Mouse (Mus musculus) kidney, adult 2 months (tissue): Measurements from ENCODE around the gene Sept9. TPM values are rescaled to one million over a fixed set of nuclear protein-coding genes. Genes with fewer than 3 reads are reported as not detected.

Source experiments
- DNase-seq: peaks from one replicate; pipeline ENCODE4 v3.0.0; 2021
- H3K27ac ChIP-seq: fragments of 200-500 bp; 2 replicates; pipeline ENCODE4 v1.5.1; 2012; ENCODE audit warnings: low read depth, low read length, control low read depth, inconsistent platforms; ENCODE audit not compliant: insufficient read depth
- H3K27me3 ChIP-seq: fragments of 200-500 bp; replicated peaks from 2 replicates; pipeline ENCODE4 v1.6.1; 2012; ENCODE audit warnings: mild to moderate bottlenecking, moderate library complexity, low read length, inconsistent platforms; ENCODE audit not compliant: control insufficient read depth, insufficient read depth
- H3K36me3 ChIP-seq: fragments of 200-500 bp; 2 replicates; pipeline ENCODE4 v1.6.1; 2012; ENCODE audit warnings: mild to moderate bottlenecking, moderate library complexity, low read length, inconsistent platforms; ENCODE audit not compliant: control insufficient read depth, insufficient read depth
- H3K4me1 ChIP-seq: fragments of 200-500 bp; 2 replicates; pipeline ENCODE4 v1.6.1; 2011; ENCODE audit warnings: low read length; ENCODE audit not compliant: control insufficient read depth, insufficient read depth
- H3K4me3 ChIP-seq: fragments of 200-500 bp; 2 replicates; pipeline ENCODE4 v1.5.1; 2011; ENCODE audit warnings: mild to moderate bottlenecking, low read depth, low read length, control low read depth; ENCODE audit not compliant: insufficient read depth
- CTCF ChIP-seq: fragments of 200-500 bp; conservative IDR thresholded peaks from 2 replicates; pipeline ENCODE4 v1.5.1; 2011; ENCODE audit warnings: low read depth, mild to moderate bottlenecking, control low read depth, low read length, moderate library complexity, mixed read lengths; ENCODE audit not compliant: insufficient read depth, insufficient read length
- POLR2A ChIP-seq: fragments of 200-500 bp; IDR thresholded peaks from one replicate; pipeline ENCODE4 v1.6.1; 2011; ENCODE audit warnings: low read depth, low read length, control low read depth
- WGBS: fragments of 180-500 bp; shearing (Covaris S2); methylation state at CpG from one replicate; pipeline ENCODE4 v1.1.7; 2018; 5-methylcytosine and 5-hydroxymethylcytosine counted together
- polyA plus RNA-seq: library from polyadenylated mRNA; depleted of rRNA; stranded (reverse); fragments of >200 nt; gene quantifications from 2 replicates; pipeline ENCODE4 v1.2.3, GENCODE M21; 2012

Sept9 gene
- polyA plus RNA-seq, 1 experiment: 25.9 TPM

DNA sequence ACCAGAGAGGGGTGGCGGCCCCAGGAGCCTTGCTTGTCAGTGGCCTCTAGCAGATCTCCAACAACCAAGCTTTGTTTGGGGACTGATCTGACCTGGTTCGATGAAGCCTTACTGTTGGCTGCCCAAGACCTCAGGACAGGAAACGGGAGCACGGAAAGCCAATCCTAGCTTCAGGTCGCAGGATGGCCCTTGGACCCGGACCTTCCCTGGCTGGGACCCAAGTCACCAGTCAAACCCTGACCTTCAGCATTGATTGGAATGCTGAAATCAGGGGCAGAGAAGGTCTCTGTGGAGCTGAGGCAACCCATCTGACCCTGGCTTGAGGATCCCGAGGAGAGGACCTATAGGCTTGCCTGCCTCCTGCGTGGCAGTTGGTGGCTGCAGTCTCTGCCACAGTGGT lies 5.1 kb downstream of the Sept9 start:
- peaks cover 11% of the 10 kb centered on the region; the same call in 1 of the 2 replicates for H3K4me1 ChIP-seq
- no peak overlapping the region; the same call in 1 of the 2 replicates for H3K4me3 ChIP-seq
- no peaks in the 10 kb centered on the region for H3K36me3 ChIP-seq
- WGBS: 44% methylated on average over 8 of the region's 8 CpGs
- peak overlapping the region; percentile 65 for H3K27ac ChIP-seq
- no peaks in the 10 kb centered on the region for H3K27me3 ChIP-seq
- DNase-seq: peak; percentile 82
- no peak for TF ChIP-seq CTCF
- no peak for TF ChIP-seq POLR2A

DNA sequence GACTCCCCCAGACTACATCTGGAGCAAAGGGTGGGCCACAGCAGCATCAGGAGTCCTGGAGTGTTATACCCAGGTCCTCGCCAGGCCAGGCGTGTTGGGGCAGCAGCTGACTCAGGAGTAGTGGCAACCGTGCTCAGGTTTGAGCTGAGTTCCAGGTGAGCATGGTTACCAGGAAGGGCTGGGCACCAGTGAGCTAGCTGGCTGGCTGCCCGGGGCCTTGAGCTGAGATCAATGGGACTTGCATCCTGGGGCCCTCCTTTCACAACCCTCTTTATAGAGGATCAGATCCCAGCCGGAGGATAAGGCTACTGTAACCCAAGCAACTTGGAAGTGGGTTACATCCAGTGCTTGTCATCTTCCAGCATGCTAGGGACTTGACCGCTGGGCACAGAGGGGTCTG lies 5.6 kb downstream of the Sept9 start:
- peak; percentile 52 for DNase-seq
- TF ChIP-seq CTCF: no peak
- 51% methylated on average over 6 of the region's 6 CpGs for WGBS
- Histone ChIP-seq H3K4me3 (no peak overlapping the region), H3K4me1 (peaks cover 11% of the 10 kb centered on the region; the same call in 1 of the 2 replicates), H3K36me3 (no peaks in the 10 kb centered on the region), H3K27ac (peak overlapping the region; percentile 65; the same call in 1 of the 2 replicates), H3K27me3 (no peaks in the 10 kb centered on the region)

GRCm38 (mm10) chr11:117205447-117205846 lies 6.0 kb downstream of the Sept9 start:
- H3K27me3 ChIP-seq: no peaks in the 10 kb centered on the region
- WGBS: 86% methylated on average over 9 of the region's 9 CpGs
- H3K4me3 ChIP-seq: no peak overlapping the region
- TF ChIP-seq POLR2A (no peak), CTCF (no peak)
- no peaks in the 10 kb centered on the region for H3K36me3 ChIP-seq
- peaks cover 11% of the 10 kb centered on the region; the same call in 1 of the 2 replicates for H3K4me1 ChIP-seq
- no peak overlapping the region for H3K27ac ChIP-seq
- no peak for DNase-seq

DNA sequence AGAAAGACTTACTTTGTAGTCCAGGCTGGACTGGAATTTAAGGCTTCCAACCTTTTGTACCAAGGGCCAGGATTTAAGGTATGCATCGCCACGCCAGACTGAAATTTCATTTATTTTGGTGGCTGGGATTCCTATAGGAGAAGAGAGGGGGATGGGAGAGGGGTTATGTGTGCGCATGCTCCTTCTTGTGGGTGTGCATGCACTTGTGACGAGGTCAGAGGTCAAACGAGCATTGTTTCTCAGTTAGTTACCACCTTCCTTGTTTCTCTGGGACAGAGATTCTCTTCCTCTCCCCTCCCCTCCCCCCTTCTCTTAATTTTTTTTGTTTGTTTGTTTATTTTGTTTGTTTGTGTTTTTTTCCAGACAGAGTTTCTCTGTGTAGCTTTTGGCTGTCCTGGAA lies 8.0 kb downstream of the Sept9 start:
- Histone ChIP-seq H3K36me3 (no peaks in the 10 kb centered on the region), H3K4me3 (no peak overlapping the region), H3K27ac (no peak overlapping the region), H3K4me1 (peaks cover 11% of the 10 kb centered on the region; the same call in 1 of the 2 replicates), H3K27me3 (no peaks in the 10 kb centered on the region)
- DNase-seq: no peak
- TF ChIP-seq CTCF: no peak
- TF ChIP-seq POLR2A: no peak
- 89% methylated on average over 5 of the region's 5 CpGs for WGBS

DNA sequence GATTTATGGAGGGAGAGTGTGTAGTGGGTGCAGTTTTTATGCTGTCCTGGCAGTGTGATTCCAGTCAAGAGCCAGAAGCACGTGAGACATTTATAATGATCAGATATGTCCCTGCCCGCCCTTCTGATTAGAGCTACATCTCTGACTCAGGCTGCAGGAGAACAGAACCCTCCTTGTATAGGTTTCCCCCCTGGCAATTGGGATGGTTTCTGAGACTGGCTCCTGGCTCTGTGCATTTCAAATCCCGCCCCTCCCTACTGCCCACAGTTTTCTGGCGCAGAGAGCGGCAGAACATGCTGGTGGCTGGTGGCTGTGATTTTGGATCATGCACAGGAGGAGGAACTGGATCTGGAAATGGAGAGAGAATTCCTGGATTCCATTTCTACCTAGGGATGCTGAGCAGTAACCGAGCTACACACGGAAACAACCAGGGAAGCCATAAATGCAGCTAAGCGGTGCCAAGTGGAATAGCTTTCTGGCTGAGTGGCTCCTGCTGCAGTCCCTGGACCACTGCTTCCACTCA lies 8.8 kb downstream of the Sept9 start:
- H3K4me3 ChIP-seq: no peak overlapping the region
- H3K27ac ChIP-seq: no peak overlapping the region
- WGBS: 64% methylated on average over 8 of the region's 8 CpGs
- no peaks in the 10 kb centered on the region for H3K36me3 ChIP-seq
- peak; percentile 38 for DNase-seq
- no peaks in the 10 kb centered on the region for H3K27me3 ChIP-seq
- TF ChIP-seq CTCF (no peak), POLR2A (no peak)
- H3K4me1 ChIP-seq: peaks cover 11% of the 10 kb centered on the region; the same call in 1 of the 2 replicates

- Histone ChIP-seq H3K36me3 (no peaks in the 10 kb centered on the region), H3K4me3 (no peak overlapping the region), H3K27ac (no peak overlapping the region), H3K27me3 (no peaks in the 10 kb centered on the region), H3K4me1 (no peaks in the 10 kb centered on the region)
- DNase-seq: no peak
- WGBS: 67% methylated on average over 2 of the region's 2 CpGs
- TF ChIP-seq CTCF (no peak), POLR2A (no peak)
Measured at GRCm38 (mm10) chr11:117216713-117217112, 17.3 kb downstream of the Sept9 start.

GRCm38 (mm10) chr11:117218070-117218469 lies 18.6 kb downstream of the Sept9 start:
- H3K27me3 ChIP-seq: no peaks in the 10 kb centered on the region
- H3K4me1 ChIP-seq: no peaks in the 10 kb centered on the region
- no peak for TF ChIP-seq POLR2A
- TF ChIP-seq CTCF: no peak
- no peak overlapping the region for H3K4me3 ChIP-seq
- 89% methylated on average over 6 of the region's 6 CpGs for WGBS
- H3K27ac ChIP-seq: no peak overlapping the region
- DNase-seq: no peak
- H3K36me3 ChIP-seq: no peaks in the 10 kb centered on the region

DNA sequence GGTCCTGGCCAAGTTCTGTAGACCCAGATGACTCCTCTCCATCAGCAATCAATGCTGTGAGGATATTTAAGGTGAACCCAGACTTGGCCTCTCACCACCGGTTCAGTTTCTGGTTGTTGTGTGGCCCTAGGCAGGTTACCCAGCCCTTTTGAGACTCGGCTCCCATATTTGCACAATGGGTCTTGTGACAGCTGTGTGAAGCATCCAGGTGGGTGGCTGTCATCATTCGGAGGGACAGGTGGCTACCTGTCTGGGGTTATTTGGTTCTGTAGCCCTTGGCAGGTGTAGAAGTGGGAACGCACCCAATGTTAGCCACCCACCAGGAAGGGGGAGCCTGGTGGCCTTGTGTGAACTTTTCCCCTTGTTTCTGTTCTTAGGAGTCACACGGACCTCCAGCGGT lies 19.0 kb downstream of the Sept9 start:
- DNase-seq: no peak
- Histone ChIP-seq H3K27me3 (no peaks in the 10 kb centered on the region), H3K36me3 (no peaks in the 10 kb centered on the region), H3K4me1 (no peaks in the 10 kb centered on the region), H3K4me3 (no peak overlapping the region), H3K27ac (no peak overlapping the region)
- TF ChIP-seq CTCF: no peak
- TF ChIP-seq POLR2A: no peak
- 94% methylated on average over 6 of the region's 6 CpGs for WGBS
